Mouse (Mus musculus) ES-E14 (cell line): Measurements from ENCODE around the gene Slc27a4. TPM values are rescaled to one million over a fixed set of nuclear protein-coding genes. Genes with fewer than 3 reads are reported as not detected.

Source experiments
- DNase-seq: peaks from one replicate; pipeline ENCODE4 v3.0.0-alpha.2; 2013; ENCODE audit warnings: low read depth, low spot score
- H3K27ac ChIP-seq: 2 replicates; pipeline ENCODE4 v1.5.1; 2012; ENCODE audit warnings: low read depth, mild to moderate bottlenecking, low read length, moderate library complexity, mixed read lengths; ENCODE audit not compliant: poor library complexity, insufficient read depth, severe bottlenecking
- H3K36me3 ChIP-seq: 2 replicates; pipeline ENCODE4 v1.6.1; 2012; ENCODE audit warnings: mild to moderate bottlenecking, low read length, moderate library complexity, mixed read lengths; ENCODE audit not compliant: control insufficient read depth, poor library complexity, insufficient read depth, severe bottlenecking
- H3K4me1 ChIP-seq, 2 experiments: fragments of 150-350 bp in 1 of 2; sonication (generic) in 1 of 2; 2 replicates each; pipeline ENCODE4 v1.6.1; 2012; ENCODE audit warnings: low read length in 2 of 2, mild to moderate bottlenecking in 1 of 2, mixed read lengths in 1 of 2; ENCODE audit not compliant: control insufficient read depth in 2 of 2, insufficient read depth in 2 of 2, poor library complexity in 1 of 2
- H3K4me3 ChIP-seq, 2 experiments: fragments of 150-350 bp in 1 of 2; sonication (generic) in 1 of 2; 2 replicates each; pipeline ENCODE4 v1.5.1; 2012; ENCODE audit warnings: low read length in 2 of 2, low read depth in 1 of 2, mild to moderate bottlenecking in 1 of 2, mixed read lengths in 1 of 2; ENCODE audit not compliant: insufficient read depth in 1 of 2, poor library complexity in 1 of 2, severe bottlenecking in 1 of 2
- H3K9ac ChIP-seq: 2 replicates; pipeline ENCODE4 v1.6.1; 2012; ENCODE audit warnings: low read depth, mild to moderate bottlenecking, low read length, mixed read lengths; ENCODE audit not compliant: poor library complexity, insufficient read depth, severe bottlenecking
- H3K9me3 ChIP-seq: fragments of 150-350 bp; sonication (generic); 2 replicates; pipeline ENCODE4 v1.6.1; 2012; ENCODE audit warnings: low read depth, mild to moderate bottlenecking, low read length; ENCODE audit not compliant: control insufficient read depth, insufficient read depth
- CHD2 ChIP-seq: IDR thresholded peaks from 2 replicates; pipeline ENCODE4 v1.6.1; 2014; ENCODE audit warnings: mild to moderate bottlenecking, low read depth, low read length, inconsistent platforms
- HCFC1 ChIP-seq: IDR thresholded peaks from 2 replicates; pipeline ENCODE4 v1.6.1; 2012; ENCODE audit warnings: low read length, inconsistent platforms, borderline replicate concordance; ENCODE audit not compliant: insufficient read depth
- MAFK ChIP-seq: IDR thresholded peaks from 2 replicates; pipeline ENCODE4 v1.6.1; 2014; ENCODE audit warnings: mild to moderate bottlenecking, low read depth, low read length, inconsistent platforms; ENCODE audit not compliant: insufficient read depth
- ZC3H11A ChIP-seq: IDR thresholded peaks from 2 replicates; pipeline ENCODE4 v1.6.1; 2012; ENCODE audit warnings: low read depth, mild to moderate bottlenecking, inconsistent platforms, low read length, borderline replicate concordance
- ZNF384 ChIP-seq: IDR thresholded peaks from 2 replicates; pipeline ENCODE4 v1.6.1; 2012; ENCODE audit warnings: low read depth, low read length, inconsistent platforms
- in situ Hi-C, 2 experiments: fragments of 600-800 bp; cut with MboI; formaldehyde crosslinking; loops; one replicate each; pipeline ENCODE4 v1.15.1; 2025; ENCODE audit warnings: low sequenced_read_pairs in 2 of 2, inconsistent platforms in 1 of 2; ENCODE audit not compliant: unreplicated experiment in 2 of 2
- total RNA-seq: library from RNA; depleted of rRNA; stranded (reverse); fragments of 300-350 nt; gene quantifications from 2 replicates; pipeline ENCODE4 v1.2.3, GENCODE M21; 2012

The Slc27a4 gene
- total RNA-seq, 1 experiment, result 38.9 TPM

DNA sequence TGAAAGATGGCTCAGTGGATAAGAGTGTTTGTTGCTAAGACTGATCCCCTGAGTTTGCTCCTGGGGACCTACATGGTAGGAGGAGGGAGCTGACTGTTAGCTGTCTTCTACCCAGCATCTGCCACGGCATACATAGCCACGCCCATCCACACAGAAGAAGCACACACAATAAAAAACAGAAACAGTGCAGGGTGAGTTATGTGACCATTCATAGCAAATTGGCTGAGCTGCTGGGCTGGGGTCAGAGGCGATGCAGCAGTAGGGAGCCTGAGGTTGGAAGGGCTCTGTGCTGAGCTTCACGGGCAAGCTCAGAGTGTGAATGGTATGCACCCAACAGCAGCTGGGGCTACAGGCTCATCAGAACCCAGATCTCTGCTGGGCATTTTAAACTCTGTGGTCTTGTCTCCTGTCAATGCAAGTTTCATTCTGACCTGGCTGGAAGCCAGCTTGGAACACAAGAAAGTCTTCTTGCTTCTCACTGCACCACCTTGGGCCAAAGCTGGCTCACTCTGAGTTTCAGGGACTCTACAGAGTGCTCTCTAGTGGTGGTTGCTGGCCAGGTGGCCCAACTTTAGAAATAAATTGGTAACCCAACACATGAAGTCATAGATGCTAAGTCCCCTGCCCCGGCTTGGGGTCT, 47.5 kb downstream of the Slc27a4 start:
- TF ChIP-seq CHD2 (no peak), HCFC1 (no peak), ZNF384 (no peak), MAFK (no peak), ZC3H11A (no peak)
- no peaks in the 10 kb centered on the region for H3K36me3 ChIP-seq
- no peak overlapping the region for H3K9ac ChIP-seq
- no peak overlapping the region for H3K27ac ChIP-seq
- in situ Hi-C loops, result loop anchor here in 1 of 2 experiments (10.0 kb wide), 1 partner anchor 85 kb away; no protein-coding TSS in a partner anchor
- H3K4me1 ChIP-seq, result peaks cover 0 to 7% of the 10 kb centered on the region in 2 experiments; a peak in 2 of 4 replicates
- no peak overlapping the region for H3K4me3 ChIP-seq
- DNase-seq, result no peak
- H3K9me3 ChIP-seq, result no peaks in the 10 kb centered on the region

DNA sequence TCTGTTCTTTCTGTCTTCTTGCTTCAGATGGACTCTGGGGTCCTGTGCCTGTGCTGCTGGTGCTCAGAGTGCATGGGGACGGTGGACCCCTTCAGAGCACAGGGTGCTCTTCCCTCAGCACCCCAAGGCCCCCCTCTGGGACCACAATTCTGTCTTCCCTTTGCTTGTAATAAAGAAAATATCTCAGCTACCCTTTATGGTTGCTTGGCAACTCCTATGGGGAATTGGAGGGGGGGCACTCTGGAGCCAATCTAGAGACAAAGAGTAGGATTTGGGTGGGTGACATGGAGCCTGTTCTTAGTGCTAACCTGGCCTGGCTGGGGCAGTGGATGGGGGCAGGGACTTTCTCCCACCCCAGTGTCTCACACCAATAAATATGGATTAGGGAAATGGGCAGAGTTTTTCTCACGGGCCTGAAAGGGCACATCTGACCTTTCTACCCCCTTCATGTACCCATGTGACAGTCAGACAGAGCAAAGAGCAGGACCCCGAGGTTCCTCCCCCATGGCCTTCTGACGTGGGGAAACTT, 50.6 kb downstream of the Slc27a4 start:
- no peak for DNase-seq
- in situ Hi-C loops, result loop anchor here in 1 of 2 experiments (10.0 kb wide), 1 partner anchor 88 kb away; no protein-coding TSS in a partner anchor
- no peak for TF ChIP-seq ZNF384
- no peak for TF ChIP-seq MAFK
- TF ChIP-seq HCFC1, result no peak
- no peak for TF ChIP-seq CHD2
- TF ChIP-seq ZC3H11A, result no peak
- H3K36me3 ChIP-seq, result no peaks in the 10 kb centered on the region
- no peak overlapping the region for H3K27ac ChIP-seq
- H3K9ac ChIP-seq, result no peak overlapping the region
- peaks cover 0 to 14% of the 10 kb centered on the region in 2 experiments; a peak in 3 of 4 replicates for H3K4me1 ChIP-seq
- no peak overlapping the region for H3K4me3 ChIP-seq
- no peaks in the 10 kb centered on the region for H3K9me3 ChIP-seq

DNA sequence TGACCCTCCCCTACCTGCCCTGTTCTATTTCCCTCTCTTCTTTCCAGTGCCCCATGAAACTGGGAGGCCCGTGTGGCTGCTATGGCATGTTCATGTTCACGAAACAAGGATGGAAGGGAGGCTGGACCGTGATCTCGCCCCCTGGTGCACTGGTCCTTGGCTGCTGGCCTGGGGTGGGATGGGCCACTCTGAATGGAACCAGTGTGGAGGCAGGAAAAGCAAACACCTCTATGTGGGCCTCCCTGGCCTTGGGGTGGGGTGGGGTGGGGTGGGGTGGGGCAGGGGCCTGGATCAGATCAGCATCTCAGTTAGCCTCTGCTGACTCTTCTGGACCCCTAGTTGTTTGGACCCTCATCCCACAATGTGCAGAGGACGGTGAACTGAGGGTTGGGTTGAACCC, 51.3 kb downstream of the Slc27a4 start:
- H3K4me1 ChIP-seq, result peaks cover 0 to 14% of the 10 kb centered on the region in 2 experiments; a peak in 3 of 4 replicates

DNA sequence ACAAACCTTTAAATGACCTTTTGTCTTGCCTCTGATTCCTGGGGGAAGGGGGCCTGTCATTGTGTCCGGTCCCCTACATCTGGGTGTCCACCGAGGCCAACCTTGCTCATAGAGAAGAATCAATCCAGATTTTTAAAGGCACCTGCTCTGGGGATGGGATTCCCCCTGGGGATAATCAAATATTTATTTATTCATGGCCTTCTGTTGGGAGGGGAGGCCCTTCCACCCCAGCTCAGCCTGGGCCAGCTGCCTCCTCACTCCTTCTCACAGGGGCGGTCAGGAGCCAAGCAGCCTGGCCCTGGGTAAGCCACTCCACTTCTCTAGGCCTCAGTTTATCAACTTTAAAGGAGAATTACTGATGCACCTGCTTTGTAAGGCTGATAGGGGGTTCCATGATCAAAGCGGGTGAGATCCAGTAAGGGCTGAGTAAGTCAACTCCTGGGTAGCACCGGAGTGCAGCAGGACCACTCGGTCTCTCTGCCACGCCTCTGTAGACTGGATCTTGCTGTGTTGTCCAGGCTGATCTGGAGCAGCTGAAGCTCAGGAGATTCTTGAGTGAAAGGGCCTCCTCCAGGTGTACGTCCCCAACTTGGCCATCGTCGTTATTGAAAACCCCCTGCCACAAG, 53.3 kb downstream of the Slc27a4 start:
- Histone ChIP-seq H3K9ac (no peak overlapping the region), H3K36me3 (no peaks in the 10 kb centered on the region), H3K27ac (no peak overlapping the region), H3K4me3 (no peak overlapping the region), H3K4me1 (peaks cover 0 to 14% of the 10 kb centered on the region in 2 experiments; a peak in 3 of 4 replicates), H3K9me3 (no peaks in the 10 kb centered on the region)
- in situ Hi-C loops, result loop anchor here in 1 of 2 experiments (10.0 kb wide), 1 partner anchor 91 kb away; no protein-coding TSS in a partner anchor
- no peak for DNase-seq
- TF ChIP-seq ZC3H11A, result no peak
- TF ChIP-seq MAFK, result no peak
- no peak for TF ChIP-seq CHD2
- TF ChIP-seq HCFC1, result no peak
- no peak for TF ChIP-seq ZNF384

More for the DNA sequence above, 51.3 kb downstream of the Slc27a4 start:
- Histone ChIP-seq H3K27ac (no peak overlapping the region), H3K9ac (no peak overlapping the region), H3K4me3 (no peak overlapping the region), H3K36me3 (no peaks in the 10 kb centered on the region), H3K9me3 (no peaks in the 10 kb centered on the region)
- in situ Hi-C loops, result loop anchor here in 1 of 2 experiments (10.0 kb wide), 1 partner anchor 89 kb away; no protein-coding TSS in a partner anchor
- TF ChIP-seq CHD2, result no peak
- no peak for TF ChIP-seq ZC3H11A
- no peak for TF ChIP-seq MAFK
- no peak for TF ChIP-seq ZNF384
- TF ChIP-seq HCFC1, result no peak
- no peak for DNase-seq
